ENCODE assay signal across 20 mouse cellular contexts in the genomic region with DNA sequence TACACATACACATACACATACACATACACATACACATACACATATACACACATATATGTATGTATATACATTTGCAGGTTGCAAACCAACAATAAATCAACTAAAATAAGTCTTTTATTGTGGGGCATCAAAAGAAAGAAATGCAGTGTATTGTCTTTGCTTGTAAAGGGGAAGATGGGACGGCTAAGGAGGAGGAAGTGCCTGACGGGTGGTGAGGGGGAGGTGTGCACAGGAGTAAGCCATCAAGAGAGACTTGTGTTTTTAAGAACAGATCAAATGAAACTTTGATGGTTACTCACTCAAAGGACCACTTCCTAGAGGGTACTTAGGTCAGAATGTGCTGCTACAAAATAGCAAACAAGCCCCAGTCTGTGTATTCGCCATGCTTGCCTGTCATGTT.
DNase-seq lines count a peak whose midpoint lies in the region; ATAC-seq lines count a peak whose summit lies in the region.
"Had no signal": no experiment of that assay in that cellular context is flagged by ENCODE, and none has a peak within 500 bp of the region (broad histone marks: within the 10 kb centered on the region; RNA-seq: fewer than 3 reads in every experiment).

No protein-coding gene starts in this region.

- peak; percentile 19 for DNase-seq in thymus, postnatal 4 days
- DNase-seq in thymus, adult 18-20 months: no peak
- peak; percentile 4 for DNase-seq in naive thymus-derived CD4-positive, alpha-beta T cell, adult 2 months (ENCODE audit: low read depth)
- DNase-seq in adipocyte (ENCODE audit: low spot score): no peak
- no peak for DNase-seq in gastrocnemius, postnatal 14 days
- DNase-seq: adrenal gland, postnatal 10 days; adrenal gland, postnatal 36 days; cerebellum, adult 18-20 months; cerebellum, adult 9-10 months; cerebellum, postnatal 14 days; gastrocnemius, postnatal 10 days; heart, adult 18-20 months; heart, postnatal 14 days; heart, postnatal 4 days; kidney, adult 18-20 months had no signal

- peak; percentile 60 to 75; a peak in 3 of 4 replicates for ATAC-seq in hematopoietic stem cell, adult 5-6 weeks (replicated peaks in 1 of 2; ENCODE audit: insufficient read depth in 1 of 2, low FRiP score in 2 of 2, low TSS enrichment in 1 of 2, low read depth in 1 of 2, poor library complexity in 2 of 2, severe bottlenecking in 2 of 2)
- ATAC-seq: activated CD4-positive, CD25-positive, alpha-beta regulatory T cell, adult 4 months; forebrain, embryonic 14.5 days; inflammation-experienced regulatory T-cells, adult 6 months; intestine, embryonic 16.5 days had no signal

- intact Hi-C loops in gastrocnemius, postnatal 14 days (cut with DNase I; ENCODE audit: low total_unique reads): no loop called here

Comparison
In these comparisons a context has a peak if more than half of its experiments do, and no peak if none do; other contexts are left out.
1. DNase-seq: peak in thymus, postnatal 4 days (single experiment) and naive thymus-derived CD4-positive, alpha-beta T cell, adult 2 months (single experiment); none in thymus, adult 18-20 months (0 of 2), adipocyte (single experiment) and gastrocnemius, postnatal 14 days (single experiment).